Mouse (Mus musculus): ENCODE data around the gene Mbip. TPM values are rescaled to one million over a fixed set of nuclear protein-coding genes. Genes with fewer than 3 reads are reported as not detected.

Mbip gene
- 10 to 100 TPM; 25.5 to 27.1 TPM for total RNA-seq (2021)

DNA sequence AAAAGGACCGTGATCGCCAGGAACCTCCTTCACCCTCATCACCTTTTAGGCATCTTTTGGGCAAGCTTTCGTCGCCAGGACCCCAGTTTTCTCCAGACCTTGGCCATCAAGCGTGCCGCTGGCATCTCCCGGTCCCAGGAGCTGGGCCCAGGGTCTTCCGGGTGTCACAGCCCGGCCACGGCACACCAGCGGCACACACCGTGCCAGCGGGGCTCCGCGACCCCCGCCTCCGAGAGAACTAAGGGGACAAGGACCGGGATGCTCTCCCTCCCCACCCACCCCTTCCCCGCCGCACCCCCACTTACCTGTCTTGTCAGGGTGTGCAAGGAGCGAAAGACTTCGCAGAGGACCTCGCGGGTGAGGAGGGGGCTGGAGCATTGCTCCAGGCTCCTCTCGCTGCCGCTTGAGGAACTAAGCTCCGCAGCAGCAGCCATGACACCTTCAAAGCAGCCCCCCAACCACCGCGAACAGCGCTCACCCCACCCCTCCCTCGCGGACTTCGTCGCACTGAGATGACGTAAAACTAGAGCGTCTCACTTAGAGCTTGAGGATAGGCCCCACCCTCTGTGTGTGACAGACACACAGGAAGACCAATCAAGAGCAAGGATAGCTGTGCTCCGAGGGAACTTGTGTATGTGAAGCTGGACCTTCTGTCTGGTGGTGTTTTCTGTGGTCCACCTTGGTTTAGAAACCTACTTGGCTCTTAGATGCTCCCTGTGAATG is at the start of gene Mbip:
Gene Mbip (minus strand): TSS at position 528 of the 723 bp plus-strand sequence.
- DNase-seq, result peak; percentile 93 to 97

DNA sequence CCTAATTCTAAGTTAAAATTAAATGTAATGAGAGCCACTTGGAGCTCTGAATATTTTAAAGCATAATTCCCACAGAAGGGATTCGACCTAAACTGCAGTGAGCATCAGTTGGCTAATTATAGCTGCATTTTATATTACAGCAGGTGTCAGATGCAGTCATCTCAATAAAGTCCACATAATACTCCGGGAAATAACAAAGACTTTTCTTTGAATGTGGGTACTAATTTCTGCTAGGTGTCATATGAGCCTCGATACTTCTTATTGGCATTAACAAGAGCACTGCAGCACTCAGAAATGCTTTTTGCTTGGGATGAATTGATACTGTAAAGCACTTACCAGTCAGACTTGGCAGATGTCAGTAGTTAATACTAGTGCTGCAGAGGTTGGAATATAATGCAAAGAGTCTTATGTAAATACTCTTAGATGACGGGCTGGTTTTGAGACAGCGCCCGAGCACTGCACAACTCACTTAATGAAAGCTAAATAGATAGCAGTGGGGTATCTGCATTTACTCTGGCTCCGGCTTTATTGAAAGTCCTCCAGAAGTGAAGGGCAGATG is 42.0 kb upstream of the Mbip start:
- DNase-seq, result no peak

DNA sequence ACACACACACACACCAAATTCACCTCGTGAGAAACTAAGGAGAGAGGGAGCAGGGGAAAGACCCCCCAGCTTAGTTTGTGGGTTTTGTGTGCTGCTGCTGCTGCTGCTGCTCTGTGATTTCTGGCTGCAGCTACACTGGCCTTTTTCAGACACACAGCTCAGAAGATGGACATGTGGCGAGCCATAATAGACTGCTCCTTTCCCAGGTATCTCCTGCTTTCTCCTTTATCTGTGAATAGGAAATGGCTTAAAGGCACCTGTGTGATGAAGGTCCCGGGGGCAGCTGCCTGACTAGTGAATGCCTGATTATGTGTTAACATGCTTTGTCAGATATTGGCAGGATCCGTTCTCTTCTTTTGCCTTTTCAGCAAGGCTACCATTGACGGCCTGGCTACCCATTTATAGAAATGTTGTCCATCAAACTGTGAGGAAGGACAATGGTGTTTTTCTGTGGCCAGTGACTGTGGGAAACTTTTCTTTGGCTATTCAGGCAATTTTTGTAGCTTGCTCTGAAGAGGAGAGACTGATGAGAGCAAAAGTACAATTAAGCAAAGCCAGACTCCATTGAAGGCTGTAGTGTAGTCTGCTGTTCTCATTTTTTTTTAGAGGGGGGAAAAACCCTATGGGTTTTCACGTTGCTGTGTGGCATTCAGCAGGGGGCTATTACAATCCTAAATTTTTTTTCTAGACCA is 41.4 kb upstream of the Mbip start:
- DNase-seq, result no peak

DNA sequence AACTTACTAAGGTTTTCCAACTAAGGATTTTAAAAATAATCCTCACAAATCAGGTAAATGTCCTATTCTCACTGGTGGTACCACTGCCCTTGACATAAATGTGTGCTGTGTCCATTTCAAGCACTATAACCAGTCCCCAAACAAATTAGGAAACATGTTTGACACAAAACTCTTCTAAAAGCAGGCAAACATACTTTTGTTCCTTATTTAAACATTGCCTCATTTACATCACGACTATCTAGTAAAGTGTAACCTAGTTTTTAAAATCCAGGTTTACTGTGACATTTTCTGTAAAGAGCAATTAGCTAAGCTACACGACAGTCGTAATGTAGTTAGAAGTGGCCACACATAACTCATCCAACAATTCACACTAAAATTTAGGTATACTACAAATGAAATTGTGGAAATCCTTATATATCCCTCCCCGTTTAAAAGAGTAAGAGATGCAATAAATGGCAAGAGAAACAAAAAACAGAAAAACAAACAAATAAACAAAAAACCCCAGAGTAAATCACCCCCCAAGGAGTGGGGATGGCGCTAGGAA is 851 bp downstream of the Mbip start:
- DNase-seq, result no peak

DNA sequence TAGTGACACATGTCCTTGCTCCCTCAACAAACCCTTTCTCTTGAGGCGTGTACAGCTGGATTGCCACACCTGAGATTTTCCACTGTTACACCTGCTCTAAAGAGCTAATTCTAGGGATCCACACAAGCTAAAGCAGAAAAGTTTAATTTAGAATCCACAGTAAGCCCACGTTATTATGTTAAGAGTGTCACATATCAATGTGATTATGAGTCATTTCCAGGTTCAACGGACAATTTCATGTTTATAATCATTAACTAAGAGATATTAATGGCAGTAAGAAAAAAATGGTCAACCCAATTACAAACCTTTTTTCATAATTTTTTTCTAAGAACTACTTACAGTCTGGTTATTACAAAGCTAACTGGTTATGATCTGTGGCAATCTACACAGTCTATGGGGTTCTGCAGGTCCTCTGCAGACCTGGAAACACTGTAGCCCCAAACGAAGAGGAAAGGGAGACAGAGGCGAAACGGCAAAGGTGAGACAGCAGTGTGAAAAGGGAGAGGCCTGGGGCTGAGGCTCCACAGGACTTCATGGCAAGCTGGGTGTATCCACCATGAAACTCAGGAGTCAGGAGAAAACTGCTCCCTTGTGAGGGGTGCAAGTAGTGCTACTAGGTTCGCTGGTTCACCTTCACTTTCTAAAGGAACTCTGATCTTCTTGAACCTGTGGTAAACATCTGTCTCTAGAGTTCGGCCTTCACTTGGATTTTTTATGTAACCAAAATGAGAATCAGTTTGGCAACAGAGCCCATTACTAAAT is 6.2 kb downstream of the Mbip start:
- DNase-seq, result no peak

DNA sequence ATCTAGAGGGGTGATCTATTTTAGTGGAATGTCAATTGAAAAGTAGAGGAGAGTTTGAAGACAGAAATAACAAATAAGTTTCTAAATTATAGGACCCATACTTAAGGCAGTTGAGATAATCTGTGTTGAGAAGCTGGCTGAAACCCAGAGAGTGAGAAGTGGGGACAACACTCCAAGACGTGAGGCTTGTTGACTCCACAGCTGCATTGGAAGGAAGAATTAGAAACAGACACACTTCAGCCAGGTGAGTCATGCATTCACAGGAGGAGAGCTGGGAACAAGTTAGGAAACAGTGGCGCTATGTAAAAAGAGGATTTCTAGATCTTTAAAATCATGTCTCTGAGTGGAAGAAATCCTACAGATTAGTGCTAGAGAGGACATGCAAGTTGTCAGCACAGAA is 12.2 kb downstream of the Mbip start:
- no peak for DNase-seq

DNA sequence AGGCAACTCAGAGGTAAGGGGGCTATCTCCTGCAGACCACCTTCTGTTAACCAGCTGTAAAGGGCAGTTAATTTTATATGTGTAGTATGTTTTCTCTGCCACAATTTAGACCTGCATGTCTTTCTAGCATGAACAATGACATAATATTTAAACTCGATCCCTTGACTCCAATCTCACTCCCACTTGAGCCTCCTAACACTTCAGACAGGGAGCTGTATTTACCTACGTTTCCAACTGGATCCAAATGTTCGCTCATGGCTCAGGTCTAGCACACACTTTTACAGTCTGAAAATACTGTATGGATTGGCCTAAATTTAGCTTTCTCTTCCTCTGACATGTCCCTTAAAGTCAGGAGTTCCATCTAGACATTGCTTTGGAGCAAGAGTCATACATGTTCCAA is 13.2 kb downstream of the Mbip start:
- DNase-seq, result no peak

DNA sequence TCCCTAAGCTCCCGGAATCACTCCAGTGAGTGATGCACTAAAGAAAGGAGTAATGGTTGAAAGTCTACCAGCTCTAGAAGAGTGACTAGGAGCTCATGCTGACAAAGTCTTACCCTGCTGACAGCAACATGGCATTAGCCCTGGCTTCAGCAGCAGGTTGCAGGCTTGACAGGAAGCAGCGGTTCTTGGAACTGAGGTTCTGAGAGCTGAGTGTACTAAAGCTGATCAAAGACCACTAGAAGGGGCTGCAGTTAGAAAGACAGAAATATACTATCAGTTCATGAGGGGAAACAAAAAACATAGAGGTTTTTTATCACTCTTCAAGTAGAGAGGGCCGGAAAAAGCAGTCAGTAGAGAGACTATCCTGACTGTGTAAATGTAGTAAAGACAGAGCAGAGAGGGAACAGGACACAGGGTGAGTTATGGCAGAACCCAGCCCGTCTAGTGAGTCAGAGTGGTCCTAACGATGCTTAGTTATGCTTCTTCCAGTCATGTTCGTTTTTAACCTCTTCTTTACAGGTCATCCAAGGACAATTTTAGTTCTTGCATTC is 18.2 kb downstream of the Mbip start:
- no peak for DNase-seq

DNA sequence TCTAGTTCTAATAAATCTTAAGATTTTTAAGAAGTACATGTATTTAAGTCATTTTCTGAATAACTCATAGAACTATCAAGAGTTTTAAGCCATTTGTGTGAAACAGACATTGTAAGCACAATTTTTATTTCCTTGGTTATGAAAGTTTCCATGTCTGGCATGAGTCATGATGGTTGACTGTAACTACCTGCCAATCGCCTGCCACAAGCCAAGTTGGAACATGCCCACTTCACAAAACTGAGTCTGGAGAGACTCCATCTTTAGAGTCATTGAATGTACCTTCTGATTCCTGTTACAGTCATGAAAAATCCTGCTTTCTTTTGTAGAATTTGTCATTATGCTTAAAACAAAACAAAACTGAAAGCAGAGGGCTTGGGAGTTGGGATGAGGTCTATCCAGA is 19.8 kb downstream of the Mbip start:
- DNase-seq, result no peak

DNA sequence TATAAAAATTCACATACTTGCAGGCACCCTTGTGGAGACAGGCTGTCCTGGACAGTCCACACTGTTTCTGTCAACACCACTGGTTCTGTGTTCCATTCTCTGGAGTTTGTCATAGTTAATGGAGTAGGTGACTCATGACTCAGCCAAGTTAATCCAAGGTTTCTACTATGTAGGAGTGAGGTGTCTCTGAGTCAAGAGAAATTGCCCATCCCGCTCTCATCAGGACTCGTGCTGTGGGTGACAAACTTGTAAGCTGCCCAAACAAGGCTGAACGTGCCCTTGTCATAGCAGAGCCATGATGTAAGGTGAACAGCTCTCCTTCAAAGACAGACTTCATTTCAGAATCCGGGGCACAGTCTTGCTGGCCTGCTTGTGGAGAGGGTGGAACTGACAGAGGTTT is 26.8 kb downstream of the Mbip start:
- no peak for DNase-seq

DNA sequence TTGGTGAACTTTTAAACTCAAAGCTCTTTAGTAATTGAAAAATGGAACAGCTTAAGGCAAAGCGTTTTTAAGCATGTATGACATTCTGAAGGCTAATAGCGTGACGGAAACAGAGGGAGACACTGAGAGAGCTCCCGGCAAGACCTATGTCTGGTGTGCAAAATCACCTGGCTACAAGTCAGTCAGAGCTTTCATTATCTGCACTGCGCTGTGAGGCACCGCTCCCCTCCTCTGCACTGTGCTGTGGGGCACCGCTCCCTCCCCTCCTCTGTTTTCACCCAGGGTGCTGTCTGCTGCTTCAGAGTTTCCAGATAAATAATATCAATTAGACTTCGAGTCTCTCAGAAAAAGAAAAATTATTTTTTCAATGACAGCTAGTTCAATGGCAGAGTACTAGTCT is 27.6 kb downstream of the Mbip start:
- no peak for DNase-seq

DNA sequence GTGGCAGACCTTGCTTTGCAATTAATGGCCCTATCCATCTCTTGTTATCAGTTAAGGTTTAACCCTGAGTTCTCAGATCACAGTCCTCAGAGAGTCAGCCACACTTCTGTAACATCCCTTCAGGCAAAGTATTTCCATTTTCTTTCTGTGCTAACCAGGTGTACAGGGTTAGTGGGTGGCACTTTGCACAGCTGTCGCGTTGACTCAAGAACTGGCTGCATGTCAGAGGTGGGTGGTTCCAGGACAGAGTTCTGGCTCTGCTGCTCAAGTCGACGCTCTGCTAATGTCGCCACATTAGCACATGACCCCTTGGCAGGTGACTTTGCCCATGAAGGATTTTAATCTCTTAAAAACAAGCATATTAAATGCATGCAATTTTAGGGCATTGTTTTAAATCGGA is 39.9 kb downstream of the Mbip start:
- DNase-seq, result no peak

DNA sequence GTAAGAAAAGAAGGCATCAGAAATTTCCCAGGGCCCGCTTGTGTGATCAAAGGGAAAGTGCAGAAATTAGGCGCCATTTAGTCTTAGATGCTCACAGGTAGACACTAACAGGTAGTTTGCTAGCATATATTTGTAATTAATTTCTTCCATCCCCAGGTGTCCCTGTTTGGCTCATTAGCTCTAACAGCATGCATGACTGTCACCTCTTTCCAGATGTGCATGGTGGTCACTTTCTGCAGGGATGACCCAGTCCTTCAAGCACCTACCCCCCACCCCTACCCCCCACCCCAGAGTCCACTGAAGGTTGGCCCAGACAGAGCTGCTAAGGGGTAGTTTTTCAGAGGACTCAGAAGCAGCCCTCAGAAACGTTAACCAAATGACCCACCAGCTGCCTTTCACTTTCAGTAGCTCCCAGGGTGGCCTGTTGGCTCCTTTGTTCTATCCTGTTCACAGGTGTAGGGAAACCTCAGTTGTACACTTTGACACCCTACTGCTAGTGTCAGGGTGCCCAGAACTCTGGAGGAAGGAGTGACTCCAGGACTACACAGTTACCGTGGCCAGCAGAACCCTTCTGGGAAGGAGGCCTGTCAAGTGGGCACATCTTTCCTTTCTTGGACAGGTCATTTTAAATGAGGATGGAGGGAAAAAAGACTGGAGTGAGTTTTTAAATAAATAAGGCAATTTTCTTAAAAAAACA is 43.2 kb downstream of the Mbip start:
- no peak for DNase-seq

DNA sequence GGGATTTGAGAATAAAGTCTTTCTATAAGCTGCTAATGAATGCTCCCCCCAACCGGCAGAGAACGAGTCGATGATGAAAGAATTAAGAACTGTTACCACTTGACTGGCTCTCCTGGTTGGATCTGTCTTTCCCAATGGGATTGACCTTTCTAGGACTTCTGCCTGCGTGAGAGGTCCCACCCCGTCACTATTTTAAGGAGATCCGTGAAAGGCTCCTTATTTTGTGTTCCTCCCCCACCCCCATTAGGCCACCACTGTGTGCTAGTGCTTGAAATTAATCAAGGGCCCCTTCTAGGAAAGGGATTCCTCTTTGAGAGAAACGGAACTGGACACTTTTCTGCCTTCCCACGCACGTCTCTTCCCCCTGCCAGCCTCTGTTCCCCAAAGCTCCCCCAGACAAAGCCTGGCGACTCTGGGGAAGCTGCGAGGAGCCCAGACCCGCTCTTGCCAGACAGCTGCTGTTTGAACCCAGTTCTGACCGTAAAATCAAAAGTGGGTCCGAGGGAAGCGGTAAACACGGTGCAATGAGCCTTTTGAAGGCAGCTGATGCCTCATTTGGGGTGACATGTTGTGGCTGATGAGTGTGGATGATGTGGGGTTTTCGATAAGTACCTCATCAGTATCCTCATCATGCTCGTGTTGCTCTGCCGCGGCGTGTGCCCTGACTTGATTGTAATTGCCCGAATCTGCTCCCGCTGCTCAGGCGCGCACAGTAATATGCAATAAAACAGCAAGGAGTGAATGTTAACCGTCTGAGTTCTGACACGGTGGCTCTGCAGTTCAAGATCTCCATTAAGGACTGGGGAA is 44.0 kb downstream of the Mbip start:
- DNase-seq, result no peak

DNA sequence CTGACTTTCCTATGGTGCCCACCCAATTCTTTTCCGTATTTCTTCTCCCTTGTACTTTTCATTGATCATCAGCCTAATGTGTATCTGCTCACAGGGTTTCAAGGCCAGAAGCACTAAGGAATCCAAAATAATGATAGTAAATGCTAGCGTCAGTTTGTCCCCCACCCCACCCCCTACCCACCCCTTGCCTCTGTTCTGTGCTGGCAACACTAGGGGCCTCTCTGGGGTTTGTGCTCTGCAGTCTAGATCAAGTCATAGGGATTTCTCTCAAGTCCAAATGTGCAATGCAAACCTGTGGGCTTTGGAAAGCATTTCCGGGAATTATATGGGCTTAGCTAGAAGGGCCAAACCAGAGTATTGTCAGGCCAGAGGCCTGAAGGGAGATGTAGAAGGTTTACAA is 46.1 kb downstream of the Mbip start:
- no peak for DNase-seq

DNA sequence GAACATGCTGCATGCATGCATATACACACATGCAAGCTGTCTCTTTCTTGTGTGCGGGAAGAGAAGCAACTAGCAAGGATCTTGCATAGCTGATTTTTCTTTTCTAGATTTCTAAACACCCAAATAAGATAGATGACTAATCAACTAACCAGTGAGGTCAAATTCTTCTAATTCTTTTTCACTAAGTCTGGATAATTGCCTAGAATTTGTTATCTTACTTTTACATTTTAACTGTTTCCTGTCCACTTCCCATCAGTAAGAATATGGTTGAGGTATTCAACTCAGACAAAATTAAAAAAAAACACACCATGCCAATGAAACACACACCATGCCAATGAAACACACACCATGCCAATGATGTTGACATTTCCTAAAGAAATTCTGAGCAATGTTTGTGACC is 46.8 kb downstream of the Mbip start:
- DNase-seq, result no peak

DNA sequence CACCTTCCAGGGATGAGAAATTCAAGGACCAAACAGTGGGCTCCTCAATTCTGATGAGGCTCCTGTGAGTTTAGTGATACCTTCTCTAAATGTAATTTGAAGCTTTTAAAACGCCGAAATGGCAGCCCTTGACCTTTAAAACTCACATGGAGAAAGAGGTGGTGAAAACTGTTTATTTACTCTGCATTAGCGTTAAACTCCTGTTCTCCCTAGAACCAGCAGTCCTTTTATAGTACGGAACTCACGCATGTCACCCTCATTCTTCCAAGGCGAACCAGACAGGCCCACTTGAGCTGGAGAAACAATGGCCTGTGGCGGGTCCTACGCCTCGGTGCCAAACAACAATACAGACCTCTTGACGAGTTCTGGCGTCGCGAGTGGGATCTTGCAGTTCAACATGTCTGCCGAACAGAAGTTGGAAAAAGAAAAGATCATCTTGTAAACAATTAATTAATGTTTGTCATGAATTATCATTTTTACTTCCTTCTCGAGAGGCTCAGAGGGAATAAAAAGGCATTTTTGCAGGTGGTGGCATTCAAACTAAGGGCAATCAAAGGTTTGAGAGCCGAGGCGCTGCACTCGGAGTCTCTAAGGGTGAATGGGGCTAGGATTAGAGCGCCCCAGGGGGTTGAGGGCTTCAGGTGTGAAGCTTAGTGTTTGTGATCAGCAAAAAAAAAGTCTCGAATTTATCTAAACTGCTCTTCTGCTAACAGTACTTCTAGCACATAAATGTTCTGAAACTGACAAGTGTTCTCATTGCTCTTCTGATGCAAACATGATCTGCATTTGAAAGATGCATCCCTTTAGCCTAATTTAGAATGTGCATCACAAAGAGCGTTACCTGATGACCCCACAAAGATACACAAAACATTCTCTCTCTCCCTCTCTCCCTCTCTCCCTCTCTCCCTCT is 47.5 kb downstream of the Mbip start:
- no peak for DNase-seq

DNA sequence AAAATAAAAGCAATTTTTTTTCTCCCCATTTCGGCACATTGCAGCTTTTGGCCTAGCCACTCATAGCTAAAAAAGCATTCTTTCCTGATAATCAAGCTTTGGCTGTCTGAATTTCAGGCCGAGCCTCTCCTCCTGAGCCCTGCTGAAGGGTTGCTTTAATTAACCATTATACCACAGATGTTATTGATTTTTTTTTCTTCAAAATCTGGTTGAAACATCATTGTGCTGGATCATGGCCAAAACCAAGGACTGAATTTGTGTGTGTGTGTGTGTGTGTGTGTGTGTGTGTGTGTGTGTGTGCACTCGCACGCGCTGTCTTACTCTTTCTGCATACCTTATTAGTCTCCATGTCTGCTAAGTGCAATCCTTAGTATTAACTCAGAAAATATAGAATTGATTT is 48.6 kb downstream of the Mbip start:
- DNase-seq, result no peak

DNA sequence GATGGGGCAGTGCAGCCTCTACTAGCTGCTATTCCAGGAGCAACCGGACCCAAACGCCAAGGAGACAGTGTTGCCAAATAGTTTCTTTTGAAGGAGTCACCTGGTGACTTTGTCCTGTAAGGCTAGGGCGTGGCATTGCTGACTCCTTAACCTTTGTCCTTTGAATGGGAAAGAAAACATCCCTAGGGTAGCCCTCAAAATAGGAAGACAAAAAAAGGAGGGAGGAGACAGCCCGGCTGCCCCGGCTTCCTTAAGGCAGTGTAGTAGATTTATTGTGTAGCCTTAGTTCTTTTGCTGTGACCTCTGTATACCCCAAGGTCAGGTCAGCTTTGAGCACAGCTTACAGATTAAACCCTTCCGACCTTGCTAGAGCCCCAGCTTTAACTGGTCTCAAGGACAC is 49.2 kb downstream of the Mbip start:
- no peak for DNase-seq

DNA sequence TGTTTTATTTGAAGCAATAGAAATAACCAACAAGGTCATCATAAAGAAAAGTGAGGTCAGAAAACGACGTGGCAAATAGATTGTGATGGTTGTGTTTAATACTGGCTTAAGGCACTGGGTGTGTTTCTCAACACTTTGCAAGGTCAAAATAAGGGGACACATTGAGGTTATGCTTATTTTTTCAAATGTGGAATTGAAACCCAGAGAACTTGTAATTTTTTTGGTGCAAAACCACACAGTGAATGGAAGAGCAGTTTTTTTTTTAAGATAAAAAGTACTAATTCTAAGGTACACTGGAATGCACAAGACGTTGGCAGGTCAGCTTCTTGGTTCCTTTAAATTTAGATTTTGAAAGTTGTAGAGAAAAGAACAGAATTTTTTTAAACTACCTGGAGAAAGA is 50.5 kb downstream of the Mbip start:
- no peak for DNase-seq

All from layer of hippocampus, postnatal 36 days (tissue).